Mouse (Mus musculus) embryonic fibroblast, embryonic 13.5 days (primary cell): ENCODE measurements around the gene Ugt2b37.

Experiments used
- CTCF ChIP-seq: IDR thresholded peaks from 2 replicates; pipeline ENCODE4 v1.5.1; 2011; ENCODE audit warnings: mild to moderate bottlenecking, control low read depth, low read length, moderate library complexity, borderline replicate concordance; ENCODE audit not compliant: insufficient read depth
- POLR2A ChIP-seq: IDR thresholded peaks from 2 replicates; pipeline ENCODE4 v1.6.1; 2011; ENCODE audit warnings: low read depth, mild to moderate bottlenecking, control low read depth, low read length, moderate library complexity

GRCm38 (mm10) chr5:87275581-87275980 lies 21.0 kb upstream of the Ugt2b37 start:
- TF ChIP-seq POLR2A (no peak), CTCF (no peak)
